Mouse (Mus musculus) embryonic stem cell, embryonic (primary cell): ENCODE measurements around the gene Ly6g5c.

Experiments
- CTCF ChIA-PET, 4 experiments: fragments of 300-600 bp in 2 of 4; fragments of 350-600 bp in 2 of 4; sonication (Branson Sonifier 250); formaldehyde crosslinking; loops; one replicate each; lab custom pipeline; 2022; ENCODE audit warnings: inconsistent platforms in 2 of 4; lab: Charles Lee
- POLR2A ChIA-PET, 4 experiments: fragments of 300-600 bp in 2 of 4; fragments of 350-600 bp in 2 of 4; sonication (Branson Sonifier 250); formaldehyde crosslinking; loops; one replicate each; lab custom pipeline; 2022; ENCODE audit warnings: antibody characterized with exemption in 4 of 4, inconsistent platforms in 1 of 4; lab: Charles Lee

Gene Ly6g5c

DNA sequence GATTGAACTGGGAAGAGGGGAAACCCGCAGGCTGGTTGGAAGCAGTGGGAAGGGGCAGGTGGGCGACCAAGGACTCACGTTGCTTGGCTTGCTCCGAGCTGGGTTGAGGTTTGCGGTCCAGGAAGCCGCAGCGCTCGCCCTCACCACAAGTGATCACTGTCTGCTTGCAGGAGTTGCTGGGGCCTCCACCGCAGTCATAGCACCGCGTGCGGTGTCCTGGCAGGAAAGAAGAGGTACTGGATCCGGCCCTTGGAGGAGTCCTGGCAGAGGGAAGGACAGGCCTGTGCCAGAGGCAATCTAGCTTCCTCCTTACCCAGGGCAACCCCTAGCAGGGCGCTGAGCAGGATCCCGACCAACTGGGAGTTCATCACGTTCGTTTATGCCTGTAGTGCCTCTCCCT is 34.0 kb upstream of the Ly6g5c start:
- ChIA-PET CTCF (interaction anchor here (0.6 to 1.7 kb wide), 5 partner anchors 10 to 200 kb away, joined by 3 to 6 read pairs (median 3); no protein-coding TSS in a partner anchor), POLR2A (interaction anchor here (0.6 to 1.8 kb wide), 20 partner anchors 8 to 138 kb away, joined by 3 to 5 read pairs (median 4); partner anchors contain the start of genes Ddah2 (in 3 of the 4), Gpank1 (in 1 of the 4), Ly6g6c (in 1 of the 4) and Mpig6b (in 1 of the 4))

DNA sequence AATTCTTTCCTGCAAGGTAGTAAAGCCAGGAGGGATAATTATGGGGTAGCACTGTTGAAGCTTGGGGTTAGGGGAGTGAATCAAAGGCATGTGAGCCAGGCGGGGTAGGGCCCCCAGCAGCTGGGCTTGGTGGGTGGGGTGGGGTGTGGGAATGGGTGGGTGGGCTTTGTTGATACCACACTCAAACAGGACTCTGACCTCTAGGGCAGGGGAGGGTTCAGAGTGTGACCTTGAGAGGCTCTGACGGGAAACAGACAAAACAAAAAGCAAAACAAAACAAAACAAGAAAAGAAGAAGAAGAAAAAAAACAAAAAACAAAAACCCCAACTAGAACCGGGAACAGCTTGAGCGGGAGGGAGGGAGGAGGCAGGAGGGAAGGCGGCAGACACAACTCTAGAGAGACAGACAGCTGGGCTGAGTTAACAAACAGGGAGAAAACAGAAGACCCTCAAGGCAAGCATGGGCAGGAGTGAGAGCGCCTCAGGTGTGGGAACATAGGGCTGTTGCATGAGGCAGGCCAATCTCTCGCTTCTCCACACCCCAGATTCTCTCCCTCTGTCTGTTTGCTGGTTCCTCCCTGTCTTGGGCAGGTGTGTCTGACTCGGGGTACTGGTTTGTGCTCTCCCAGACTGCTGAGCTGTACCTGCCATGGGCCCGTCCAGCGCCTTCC is 31.4 kb upstream of the Ly6g5c start, which contains the start of gene Ly6g6e:
Ly6g6e (plus strand) TSS at position 396 of the 670 bp plus-strand sequence.
- POLR2A ChIA-PET, result interaction anchor here in 3 of 4 experiments (0.6 to 3.0 kb wide), 59 partner anchors 9 to 1045 kb away, joined by 3 to 25 read pairs (median 4); partner anchors contain the start of genes Ddah2 (in 3 of the 3), Ly6g6f (in 3 of the 3), Abhd16a (in 2 of the 3) and Ddx39b (in 2 of the 3)
- CTCF ChIA-PET, result interaction anchor here in 3 of 4 experiments (0.6 to 3.0 kb wide), 7 partner anchors 12 to 156 kb away, joined by 3 to 13 read pairs (median 4); partner anchors contain the start of gene Abhd16a (in 1 of the 3)

DNA sequence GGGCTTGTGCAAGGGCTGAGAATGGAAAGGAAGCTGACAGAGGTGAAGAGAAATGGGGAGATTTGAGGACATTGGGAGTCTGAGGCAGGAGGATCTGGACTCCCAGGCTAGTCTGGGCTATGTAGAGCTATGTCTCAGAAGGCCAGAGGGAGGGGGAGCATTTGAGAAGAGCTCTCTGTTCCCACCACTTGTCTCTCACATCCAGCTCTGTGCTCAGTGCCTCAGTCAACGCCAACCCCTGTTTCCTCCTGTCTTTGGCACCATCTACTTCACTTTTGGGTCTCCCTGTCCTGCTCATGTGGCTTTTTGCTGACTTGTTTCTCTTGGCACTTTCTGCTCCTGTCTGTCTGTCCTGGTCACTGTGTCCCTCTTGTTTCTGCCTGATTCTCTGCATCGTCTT is 30.8 kb upstream of the Ly6g5c start:
- CTCF ChIA-PET, result interaction anchor here in 3 of 4 experiments (0.6 to 3.0 kb wide), 8 partner anchors 11 to 431 kb away, joined by 3 to 13 read pairs (median 4); partner anchors contain the start of genes Abhd16a (in 1 of the 3) and Atf6b (in 1 of the 3)
- POLR2A ChIA-PET, result interaction anchor here in 3 of 4 experiments (0.5 to 3.0 kb wide), 43 partner anchors 8 to 429 kb away, joined by 3 to 25 read pairs (median 4); partner anchors contain the start of genes Ddah2 (in 3 of the 3), Ly6g6f (in 3 of the 3), Abhd16a (in 2 of the 3) and Msh5 (in 2 of the 3)

- ChIA-PET POLR2A (interaction anchor here in 3 of 4 experiments (0.5 to 3.0 kb wide), 32 partner anchors 8 to 127 kb away, joined by 3 to 25 read pairs (median 5); partner anchors contain the start of genes Ddah2 (in 3 of the 3), Ly6g6f (in 3 of the 3), Abhd16a (in 2 of the 3) and Msh5 (in 2 of the 3)), CTCF (interaction anchor here in 2 of 4 experiments (0.6 to 3.0 kb wide), 4 partner anchors 11 to 431 kb away, joined by 4 to 13 read pairs (median 8); partner anchors contain the start of genes Abhd16a (in 1 of the 2) and Atf6b (in 1 of the 2))
Measured at GRCm38 (mm10) chr17:35077786-35078233, 30.3 kb upstream of the Ly6g5c start, which contains the start of gene Ly6g6d. Ly6g6d (minus strand) TSS chr17:35078065.

- POLR2A ChIA-PET, result interaction anchor here in 3 of 4 experiments (0.6 to 2.5 kb wide), 12 partner anchors 8 to 199 kb away, joined by 3 to 10 read pairs (median 4); partner anchors contain the start of gene Ddah2 (in 2 of the 3)
- CTCF ChIA-PET, result interaction anchor here (0.6 to 1.9 kb wide), 6 partner anchors 9 to 274 kb away, joined by 3 to 6 read pairs (median 6); partner anchors contain the start of genes Abhd16a (in 1 of the 4), Ddah2 (in 1 of the 4) and Msh5 (in 1 of the 4)
Measured at GRCm38 (mm10) chr17:35079778-35080177, 28.3 kb upstream of the Ly6g5c start.

DNA sequence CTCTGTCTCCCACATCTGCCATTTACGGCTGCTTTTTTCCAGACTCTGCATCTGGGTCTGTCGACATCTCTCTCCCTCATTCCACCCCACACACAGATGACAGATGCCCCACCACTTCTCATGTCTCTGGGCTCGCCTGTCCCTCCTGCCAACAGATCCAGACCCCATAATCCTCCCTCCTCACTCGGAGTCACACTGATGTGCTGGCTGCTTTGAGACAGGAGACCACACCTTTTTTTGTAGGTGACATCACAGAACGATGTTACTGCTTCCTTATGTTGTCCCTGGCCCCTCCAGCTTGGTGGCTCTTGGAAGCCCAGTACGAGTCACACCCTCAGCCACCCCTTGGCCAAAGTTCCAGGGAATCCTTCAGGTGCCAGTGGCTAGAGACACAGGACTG is 27.8 kb upstream of the Ly6g5c start:
- POLR2A ChIA-PET, result interaction anchor here in 3 of 4 experiments (0.8 to 2.5 kb wide), 7 partner anchors 9 to 128 kb away, joined by 3 to 10 read pairs (median 5); partner anchors contain the start of gene Ddah2 (in 2 of the 3)
- CTCF ChIA-PET, result interaction anchor here in 3 of 4 experiments (0.6 to 1.9 kb wide), 6 partner anchors 8 to 174 kb away, joined by 3 to 6 read pairs (median 4); partner anchors contain the start of genes Abhd16a (in 1 of the 3) and Ddah2 (in 1 of the 3)

- POLR2A ChIA-PET, result interaction anchor here in 2 of 4 experiments (1.2 to 2.1 kb wide), 4 partner anchors 9 to 128 kb away, joined by 4 to 7 read pairs (median 5); partner anchors contain the start of gene Ddah2 (in 1 of the 2)
- CTCF ChIA-PET, result interaction anchor here in 1 of 4 experiments (0.6 to 1.1 kb wide), 3 partner anchors 9 to 164 kb away, joined by 3 to 4 read pairs (median 3); no protein-coding TSS in a partner anchor
Measured at GRCm38 (mm10) chr17:35080710-35081109, 27.4 kb upstream of the Ly6g5c start.

- ChIA-PET CTCF (interaction anchor here in 2 of 4 experiments (0.5 to 1.6 kb wide), 4 partner anchors 14 to 810 kb away, joined by 3 to 6 read pairs (median 4); no protein-coding TSS in a partner anchor), POLR2A (interaction anchor here in 3 of 4 experiments (0.7 to 1.5 kb wide), 5 partner anchors 11 to 158 kb away, joined by 3 to 4 read pairs (median 4); partner anchors contain the start of gene Ddx39b (in 1 of the 3))
Measured at GRCm38 (mm10) chr17:35082841-35083576, 25.1 kb upstream of the Ly6g5c start.

- ChIA-PET POLR2A (interaction anchor here in 3 of 4 experiments (0.7 to 2.1 kb wide), 7 partner anchors 10 to 170 kb away, joined by 3 to 5 read pairs (median 4); partner anchors contain the start of genes Ddx39b (in 1 of the 3) and Msh5 (in 1 of the 3)), CTCF (interaction anchor here in 2 of 4 experiments (0.6 to 1.6 kb wide), 3 partner anchors 13 to 402 kb away, joined by 3 to 6 read pairs (median 3); no protein-coding TSS in a partner anchor)
Measured at GRCm38 (mm10) chr17:35083929-35084497, 24.1 kb upstream of the Ly6g5c start.

DNA sequence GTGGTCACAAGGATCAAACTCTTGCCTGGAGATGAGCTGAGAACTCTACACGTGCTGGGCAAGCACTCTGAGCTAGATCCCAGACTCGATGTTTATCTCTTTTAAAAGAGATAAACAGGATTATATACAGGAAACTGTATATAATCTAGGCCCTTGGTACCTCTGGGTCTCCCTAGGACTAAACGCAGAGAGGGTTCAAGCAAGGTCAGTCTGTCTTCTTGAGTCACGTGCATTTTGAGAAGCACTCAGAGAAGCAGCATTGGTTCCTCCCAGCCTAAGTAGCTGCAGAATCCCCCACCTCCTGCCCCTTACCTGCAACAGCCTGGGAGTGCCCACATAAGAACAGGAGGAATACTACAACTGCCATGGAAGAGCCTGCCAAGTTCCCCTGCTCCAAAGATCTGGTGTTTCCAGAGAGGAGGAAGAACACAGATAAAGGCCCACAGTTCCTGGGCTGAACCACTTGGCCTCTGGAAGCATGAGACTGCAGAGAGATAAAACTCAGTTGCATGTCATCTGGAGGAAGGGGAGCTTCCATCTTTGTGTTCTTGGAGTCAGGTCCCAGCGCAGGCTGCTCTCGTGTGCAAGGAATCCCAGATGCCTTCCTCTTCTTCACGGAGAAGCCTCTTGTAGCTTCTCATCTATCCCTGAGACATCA is 22.7 kb upstream of the Ly6g5c start, which contains the start of gene Ly6g6f:
Ly6g6f (minus strand) TSS at position 403 of the 658 bp plus-strand sequence.
- ChIA-PET CTCF (interaction anchor here in 2 of 4 experiments (0.6 to 4.7 kb wide), 4 partner anchors 12 to 682 kb away, joined by 3 to 28 read pairs (median 4); no protein-coding TSS in a partner anchor), POLR2A (interaction anchor here in 3 of 4 experiments (0.6 to 2.4 kb wide), 17 partner anchors 8 to 203 kb away, joined by 3 to 14 read pairs (median 3); partner anchors contain the start of genes Ly6g6e (in 2 of the 3), Ddx39b (in 1 of the 3), Gm20547 (in 1 of the 3) and Gpank1 (in 1 of the 3))

GRCm38 (mm10) chr17:35088151-35088550 is 19.9 kb upstream of the Ly6g5c start:
- POLR2A ChIA-PET, result interaction anchor here in 3 of 4 experiments (0.6 to 3.1 kb wide), 28 partner anchors 9 to 484 kb away, joined by 3 to 11 read pairs (median 4); partner anchors contain the start of genes Ly6g6e (in 2 of the 3), Agpat1 (in 1 of the 3), Ddah2 (in 1 of the 3) and Msh5 (in 1 of the 3)

DNA sequence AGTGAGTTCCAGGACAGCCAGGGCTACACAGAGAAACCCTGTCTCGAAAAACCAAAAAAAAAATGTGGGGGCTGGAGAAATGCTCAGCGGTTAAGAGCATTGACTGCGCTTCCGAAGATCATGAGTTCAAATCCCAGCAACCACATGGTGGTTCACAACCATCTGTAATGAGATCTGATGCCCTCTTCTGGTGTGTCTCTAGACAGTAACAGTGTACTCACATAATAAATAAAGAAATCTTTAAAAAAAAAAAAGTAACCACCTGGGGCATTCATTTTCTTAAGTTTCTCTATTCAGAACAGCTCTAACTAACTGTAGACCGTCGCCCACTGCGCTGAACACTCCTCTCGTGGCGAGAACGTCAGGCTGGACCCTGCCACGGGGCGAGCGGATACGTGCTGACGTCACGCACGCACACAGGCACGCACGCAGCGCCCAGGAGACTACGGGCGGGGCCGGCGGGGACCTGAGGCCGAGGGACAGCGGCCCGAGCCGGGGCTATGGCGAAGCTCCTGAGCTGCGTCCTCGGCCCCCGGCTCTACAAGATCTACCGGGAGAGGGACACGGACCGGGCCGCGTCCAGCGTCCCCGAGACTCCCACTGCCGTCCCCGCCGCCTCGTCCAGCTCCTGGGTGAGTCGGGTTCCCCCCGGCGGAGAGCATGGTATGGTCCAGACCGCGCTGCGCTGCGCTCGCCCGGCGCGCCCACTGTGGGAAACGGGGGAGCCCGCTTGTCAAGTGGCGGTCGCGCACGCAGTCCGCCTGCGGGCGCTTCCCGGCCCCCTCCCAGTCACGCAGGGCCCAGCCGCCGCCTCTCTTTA is 19.0 kb upstream of the Ly6g5c start, which contains the start of gene Abhd16a:
Abhd16a (plus strand) TSS at position 439 of the 820 bp plus-strand sequence.
- POLR2A ChIA-PET, result interaction anchor here (0.6 to 3.1 kb wide), 31 partner anchors 8 to 217 kb away, joined by 3 to 11 read pairs (median 3); partner anchors contain the start of genes Csnk2b (in 2 of the 4), Gpank1 (in 2 of the 4), D17H6S53E (in 1 of the 4) and Ddah2 (in 1 of the 4)
- CTCF ChIA-PET, result interaction anchor here (0.6 to 4.7 kb wide), 32 partner anchors 9 to 952 kb away, joined by 3 to 28 read pairs (median 4); partner anchors contain the start of genes Ddah2 (in 2 of the 4), Ehmt2 (in 1 of the 4), Ly6g6d (in 1 of the 4) and Ly6g6e (in 1 of the 4)

More at GRCm38 (mm10) chr17:35088151-35088550, 19.9 kb upstream of the Ly6g5c start:
- CTCF ChIA-PET, result interaction anchor here (0.6 to 4.7 kb wide), 32 partner anchors 8 to 1100 kb away, joined by 3 to 28 read pairs (median 4); partner anchors contain the start of genes Ddah2 (in 2 of the 4), Ehmt2 (in 1 of the 4), Ly6g6d (in 1 of the 4) and Ly6g6e (in 1 of the 4)

DNA sequence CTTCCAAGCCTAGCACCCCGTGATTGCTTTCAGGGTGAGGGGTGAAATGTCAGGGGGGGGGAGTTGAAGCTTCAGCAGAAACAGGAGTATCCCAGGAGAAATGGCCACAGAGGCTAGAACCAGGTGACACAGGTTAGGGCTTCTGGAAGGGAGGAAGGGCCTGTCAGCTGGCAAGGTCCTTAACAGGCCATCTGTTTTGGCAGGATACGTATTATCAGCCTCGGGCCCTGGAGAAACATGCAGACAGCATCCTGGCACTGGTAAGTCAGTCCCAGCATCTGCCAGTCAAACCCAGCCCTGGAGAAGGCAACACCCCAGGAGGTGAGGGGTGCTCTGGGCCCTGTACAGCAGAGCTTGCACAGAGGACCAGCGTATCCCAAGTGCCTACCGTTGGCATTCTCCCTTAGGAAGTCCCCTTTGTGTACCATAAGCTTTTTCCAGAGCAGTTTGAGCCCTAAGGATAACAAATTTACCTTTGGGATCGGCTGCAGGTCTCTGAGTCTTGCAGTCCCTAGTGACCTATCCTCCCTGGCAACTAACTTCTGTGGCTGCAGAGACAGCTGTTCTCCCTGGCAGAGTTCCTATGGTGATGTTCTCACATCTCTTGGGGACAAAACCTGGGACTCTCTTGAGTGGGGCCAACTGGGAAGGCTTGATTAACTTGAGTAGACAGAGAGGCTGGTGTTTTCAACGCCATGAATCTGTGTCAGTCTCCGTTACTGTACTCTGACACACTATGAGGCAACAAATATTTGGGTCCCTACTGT is 17.7 kb upstream of the Ly6g5c start:
- ChIA-PET POLR2A (interaction anchor here in 1 of 4 experiments (0.6 to 3.1 kb wide), 4 partner anchors 10 to 64 kb away, joined by 3 to 11 read pairs (median 4); partner anchors contain the start of genes Csnk2b, Gpank1 and Ly6g6e), CTCF (interaction anchor here in 2 of 4 experiments (0.7 to 1.1 kb wide), 2 partner anchors 78 to 79 kb away, joined by 3 read pairs; no protein-coding TSS in a partner anchor)
